Mouse (Mus musculus) frontal cortex, postnatal 36 days (tissue): ENCODE measurements around the gene Atrx.
"Not testable (repeated sequence)": the region's sequence is repeated elsewhere in the genome, so short reads cannot be mapped to it uniquely, and the experiment has no call there.

Source experiments
- DNase-seq, 2 experiments: peaks; one replicate each; pipeline ENCODE4 v3.0.0; 2022; ENCODE audit warnings: low spot score in 2 of 2

Gene Atrx

DNA sequence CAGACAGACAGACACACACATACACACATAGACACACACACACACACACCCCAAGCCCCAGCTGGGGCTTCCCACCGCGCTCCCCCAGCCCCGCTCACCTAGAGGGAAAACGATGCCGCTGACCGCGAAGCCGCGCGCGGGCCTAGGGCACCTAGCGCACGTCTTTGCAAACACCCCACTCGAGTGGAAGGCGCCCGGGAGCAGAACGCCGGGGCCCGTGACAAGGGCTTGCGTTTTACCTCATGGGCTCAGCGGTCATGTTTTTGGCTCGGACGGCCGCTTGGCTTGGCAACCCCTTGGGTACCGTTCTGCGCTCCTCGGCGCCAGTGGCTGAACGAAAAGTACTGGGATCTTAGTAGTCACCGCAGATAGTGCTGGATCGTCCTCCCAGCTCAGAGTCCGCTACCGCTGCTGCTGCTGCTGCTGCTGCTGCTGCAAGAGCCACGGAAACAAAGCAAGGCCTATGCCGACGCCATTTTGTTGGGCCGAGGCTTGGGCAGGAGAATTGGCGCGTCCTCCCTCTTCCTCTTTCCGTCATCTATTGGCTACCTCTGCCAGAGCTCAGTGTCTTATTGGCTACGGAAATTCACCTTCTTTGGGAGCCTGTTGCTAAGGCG, at the start of gene Atrx:
Gene Atrx (minus strand): TSS at position 543 of the 617 bp plus-strand sequence.
- DNase-seq: peak; percentile 68 to 81

DNA sequence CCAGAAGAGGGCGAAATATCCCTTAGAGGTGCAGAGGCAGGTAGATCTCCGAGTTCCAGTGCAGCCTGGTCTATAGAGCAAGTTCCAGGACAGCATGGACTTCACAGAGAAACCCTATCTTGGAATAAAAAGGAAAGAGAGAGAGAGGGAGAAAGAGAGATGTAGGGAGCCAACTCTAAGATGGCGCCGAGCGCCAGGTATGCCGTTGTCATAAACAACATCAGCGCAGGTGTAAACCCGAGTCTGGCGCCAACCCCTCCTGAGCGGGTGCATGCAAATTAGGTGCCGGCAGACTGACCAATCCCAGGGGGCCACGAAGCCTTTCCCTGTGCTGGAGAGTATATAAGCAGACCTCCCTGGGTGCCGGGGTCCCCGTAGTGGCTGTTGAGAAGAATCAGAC, 27.9 kb upstream of the Atrx start:
- not testable (repeated sequence) for DNase-seq

- no peak for DNase-seq
Measured at GRCm38 (mm10) chrX:105953999-105954398, 24.8 kb upstream of the Atrx start.

DNA sequence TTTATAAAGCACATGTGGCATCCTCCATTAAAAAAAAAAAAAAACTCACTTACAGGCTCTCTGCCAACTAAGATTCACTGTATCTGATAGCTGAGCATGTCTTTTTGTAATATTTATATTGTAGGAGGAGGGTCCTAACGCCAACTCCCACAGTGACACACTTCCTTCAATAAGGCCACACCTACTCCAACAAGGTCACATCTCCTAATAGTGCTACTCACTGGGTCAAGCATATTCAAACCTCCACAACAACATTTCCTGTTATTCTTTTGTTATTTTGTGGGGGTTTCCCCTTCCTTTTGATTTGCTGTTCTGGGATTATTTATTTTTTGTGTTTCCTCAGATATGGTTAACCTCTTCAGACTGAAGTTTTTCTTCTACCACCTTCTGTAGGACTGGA, 17.2 kb upstream of the Atrx start:
- DNase-seq: no peak

GRCm38 (mm10) chrX:105939245-105939644, 10.0 kb upstream of the Atrx start:
- no peak for DNase-seq

DNA sequence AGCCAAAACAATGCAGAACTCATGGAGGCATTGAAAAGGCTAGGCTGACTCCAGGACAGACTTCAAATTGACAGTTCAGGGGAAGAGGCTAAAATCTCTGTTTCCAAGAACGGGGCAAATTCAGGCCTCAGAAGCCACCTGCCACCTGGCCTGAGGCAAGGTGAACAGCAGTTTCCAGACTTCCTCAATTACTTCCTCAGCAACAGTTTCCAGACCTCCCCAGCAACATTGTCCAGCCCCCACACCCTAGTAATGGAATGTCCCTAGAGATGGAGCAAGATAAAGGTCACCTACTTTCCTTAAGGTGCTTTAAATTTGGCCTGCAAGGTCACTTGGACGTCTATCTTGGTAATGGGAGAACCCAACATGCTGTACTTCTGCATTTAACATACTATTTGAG, 8.5 kb upstream of the Atrx start:
- DNase-seq: no peak

- DNase-seq: no peak
Measured at GRCm38 (mm10) chrX:105934341-105934740, 5.1 kb upstream of the Atrx start.

- DNase-seq: no peak
Measured at GRCm38 (mm10) chrX:105929478-105930038, 355 bp upstream of the Atrx start.

DNA sequence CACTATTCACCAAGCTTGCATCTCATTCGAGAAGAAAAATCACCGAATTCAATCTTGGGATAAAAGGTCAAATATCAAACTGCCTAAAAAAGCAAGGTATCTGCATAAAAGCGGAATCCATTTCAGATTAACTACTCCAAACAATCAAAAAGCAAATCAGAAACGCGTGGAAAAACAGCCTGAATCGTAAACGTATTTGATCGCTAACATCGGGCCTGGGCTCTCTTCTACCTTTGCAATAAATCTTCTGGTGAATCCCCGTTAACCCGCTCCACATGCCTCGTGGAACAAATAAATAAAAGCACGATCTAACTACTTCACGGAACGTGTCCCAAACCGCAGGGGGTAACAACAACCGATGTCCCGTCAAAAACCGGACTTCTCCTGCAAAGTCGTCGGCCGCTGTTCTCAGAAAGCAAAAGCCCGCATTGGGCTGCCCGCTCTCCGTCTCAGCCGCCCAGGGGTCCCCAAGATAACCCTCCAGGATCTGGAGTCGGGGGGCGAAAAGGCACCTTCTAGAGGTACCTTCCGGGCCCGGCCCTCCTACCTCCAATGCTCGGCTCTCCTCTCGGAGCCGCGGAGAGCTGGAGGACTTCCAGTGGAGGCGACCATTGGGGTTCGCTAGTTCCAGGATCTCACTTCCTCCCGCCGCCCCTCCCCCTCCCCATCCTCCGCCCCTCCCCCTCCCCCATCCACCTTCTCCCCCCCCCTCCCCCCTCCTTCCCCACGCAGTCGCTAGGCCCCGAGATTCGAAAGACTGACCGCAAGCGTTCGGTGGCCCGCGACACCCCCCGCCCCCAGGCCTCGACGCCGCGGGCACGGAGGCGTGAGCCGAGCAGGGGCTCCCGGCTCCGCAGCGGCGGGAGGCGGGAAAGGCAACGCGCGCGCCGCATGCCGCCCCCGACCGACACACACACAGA, 1.0 kb downstream of the Atrx start:
- peak; percentile 10 to 26 for DNase-seq

GRCm38 (mm10) chrX:105926121-105926735, 3.0 kb downstream of the Atrx start:
- no peak for DNase-seq

- DNase-seq: no peak
Measured at GRCm38 (mm10) chrX:105924326-105925070, 4.7 kb downstream of the Atrx start.

DNA sequence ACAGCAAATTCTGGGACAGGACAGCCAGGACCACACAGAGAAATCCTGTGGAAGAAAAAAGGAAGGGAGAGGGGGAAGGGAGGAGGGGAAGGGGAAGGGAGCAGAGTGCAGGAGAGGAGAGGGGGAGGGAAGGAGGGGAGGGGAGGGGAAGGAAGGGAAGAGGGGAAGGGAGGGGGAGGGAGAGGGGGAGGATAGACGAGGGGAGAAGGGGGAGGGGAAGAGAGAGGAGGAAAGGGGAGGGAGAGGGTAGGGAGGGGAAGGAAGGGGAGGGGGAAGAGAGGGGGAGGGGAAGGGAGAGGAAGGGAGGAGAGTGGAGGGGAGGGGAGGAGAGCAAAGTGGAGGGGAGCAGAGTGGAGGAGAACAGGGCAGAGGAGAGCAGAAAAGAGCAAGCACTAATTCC, 5.3 kb downstream of the Atrx start:
- DNase-seq: no peak

GRCm38 (mm10) chrX:105922986-105923385, 6.2 kb downstream of the Atrx start:
- DNase-seq: not testable (repeated sequence)

GRCm38 (mm10) chrX:105921421-105921820, 7.8 kb downstream of the Atrx start:
- DNase-seq: peak in 1 of 2 experiments; percentile 12

DNA sequence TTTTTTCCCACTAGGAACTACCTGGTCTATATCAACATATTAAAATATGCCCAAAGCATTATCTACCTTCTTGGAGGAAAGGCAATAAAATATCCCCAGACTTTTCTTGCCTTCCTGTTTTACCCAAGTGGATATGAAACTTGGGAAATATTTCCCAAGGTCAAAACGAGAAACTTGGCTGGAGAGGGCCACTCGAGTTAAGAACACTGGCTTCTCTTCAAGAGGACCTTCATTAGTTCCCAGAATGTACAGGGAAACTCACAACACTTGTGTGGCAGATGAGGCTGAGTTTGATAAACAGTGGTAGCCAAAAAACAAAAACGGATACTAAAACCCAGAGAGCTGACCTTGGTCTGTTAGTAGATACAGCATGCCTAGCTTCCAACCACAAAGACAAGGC, 17.5 kb downstream of the Atrx start:
- DNase-seq: no peak

DNA sequence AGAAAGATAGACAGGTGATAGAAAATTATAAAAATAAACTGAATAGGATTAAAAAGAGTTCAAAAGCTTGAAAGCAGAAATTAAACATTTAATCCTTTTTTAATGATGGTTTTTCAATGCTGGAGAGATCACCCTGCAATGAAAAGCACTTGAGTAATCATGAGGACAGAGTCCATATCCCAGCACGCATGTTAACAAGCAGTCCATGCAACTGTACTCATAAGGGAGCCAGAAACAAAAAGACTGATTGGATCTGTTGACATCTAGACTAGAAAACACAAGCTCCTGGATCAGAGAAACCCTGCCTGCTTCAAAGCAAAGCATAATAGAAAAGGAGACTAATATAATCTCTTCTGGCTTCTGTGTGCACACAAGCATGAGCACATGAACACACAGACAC, 27.6 kb downstream of the Atrx start:
- no peak for DNase-seq

DNA sequence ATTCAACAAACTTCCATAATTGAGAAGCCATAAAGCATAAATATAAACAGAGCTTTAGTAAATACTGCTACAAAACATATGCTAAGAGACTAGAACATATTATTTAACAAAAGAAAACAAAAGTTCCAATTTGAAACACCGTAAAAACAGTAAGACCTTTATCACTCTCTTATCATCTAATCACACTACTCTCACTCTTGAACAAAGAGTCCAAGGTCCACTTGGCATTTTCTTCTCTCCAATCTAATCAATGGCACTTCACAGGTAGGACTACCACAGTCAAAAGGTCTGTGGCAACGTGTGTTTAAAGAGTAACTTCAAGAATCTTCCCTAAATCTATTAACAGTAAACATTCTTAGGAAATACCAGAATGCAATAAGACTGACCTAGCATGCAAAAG, 42.3 kb downstream of the Atrx start:
- no peak for DNase-seq

- no peak for DNase-seq
Measured at GRCm38 (mm10) chrX:105864367-105864766, 64.8 kb downstream of the Atrx start.

GRCm38 (mm10) chrX:105824462-105824861, 104.7 kb downstream of the Atrx start:
- no peak for DNase-seq

GRCm38 (mm10) chrX:105794806-105795403, 134.3 kb downstream of the Atrx start:
- DNase-seq: no peak

GRCm38 (mm10) chrX:105773281-105773680, 155.9 kb downstream of the Atrx start:
- no peak for DNase-seq
